Mouse (Mus musculus) hindbrain, postnatal 0 days (tissue): ENCODE measurements at regions not wholly inside any gene's neighbourhood (a gene's known extent, or its start where the extent isn't known, plus 50 kb on each side); places are given as distances from the start of the nearest gene placed in this dataset.

Experiments used
- ATAC-seq: fragments of 200-750 bp; cut with Nextera tagmentation; 2 replicates; pipeline ENCODE4 v1.8.0; 2017; ENCODE audit warnings: mild to moderate bottlenecking, moderate TSS enrichment, moderate library complexity
- DNase-seq: peaks from one replicate; pipeline ENCODE4 v3.0.0-alpha.2; 2015; ENCODE audit warnings: low spot score
- H3K27ac ChIP-seq: fragments of 300-500 bp; sonication (generic); 2 replicates; pipeline ENCODE4 v1.5.1; 2014; ENCODE audit warnings: mild to moderate bottlenecking
- H3K27me3 ChIP-seq: fragments of 300-500 bp; sonication (generic); 2 replicates; pipeline ENCODE4 v1.6.1; 2014; ENCODE audit warnings: low read length, mixed read lengths; ENCODE audit not compliant: insufficient read depth
- H3K36me3 ChIP-seq: fragments of 300-500 bp; sonication (generic); 2 replicates; pipeline ENCODE4 v1.6.1; 2014; ENCODE audit warnings: low read length, mixed read lengths; ENCODE audit not compliant: insufficient read depth
- H3K4me1 ChIP-seq: fragments of 300-500 bp; sonication (generic); 2 replicates; pipeline ENCODE4 v1.6.1; 2014; ENCODE audit warnings: antibody characterized with exemption, low read length, mixed read lengths; ENCODE audit not compliant: insufficient read depth
- H3K4me2 ChIP-seq: fragments of 300-500 bp; sonication (generic); 2 replicates; pipeline ENCODE4 v1.6.1; 2014; ENCODE audit warnings: low read depth, mild to moderate bottlenecking, low read length, moderate library complexity, mixed read lengths
- H3K4me3 ChIP-seq: fragments of 300-500 bp; sonication (generic); 2 replicates; pipeline ENCODE4 v1.5.1; 2014; ENCODE audit warnings: low read length
- H3K9ac ChIP-seq: fragments of 300-500 bp; sonication (generic); replicated peaks from 2 replicates; pipeline ENCODE4 v1.6.1; 2014; ENCODE audit warnings: mild to moderate bottlenecking, low read length, moderate library complexity, mixed read lengths
- H3K9me3 ChIP-seq: fragments of 300-500 bp; sonication (generic); 2 replicates; pipeline ENCODE4 v1.6.1; 2016; ENCODE audit warnings: low read length, mixed read lengths
- CTCF ChIP-seq: IDR thresholded peaks from 2 replicates; pipeline ENCODE4 v1.5.1; 2016; ENCODE audit warnings: antibody characterized with exemption, control low read depth, low read depth
- WGBS: fragments of 180-500 bp; shearing (Covaris S2); extraction: QIAGEN DNeasy Blood & Tissue Kit; methylation state at CpG from one replicate; pipeline ENCODE4 v1.1.7; 2014; 5-methylcytosine and 5-hydroxymethylcytosine counted together

- no peak for ATAC-seq
- DNase-seq: no peak
- H3K4me2 ChIP-seq: no peak overlapping the region
- TF ChIP-seq CTCF: no peak
- H3K9me3 ChIP-seq: no peaks in the 10 kb centered on the region
- H3K27ac ChIP-seq: no peak overlapping the region
- WGBS: 79% methylated on average over 2 of the region's 2 CpGs
- H3K27me3 ChIP-seq: no peaks in the 10 kb centered on the region
- H3K9ac ChIP-seq: no peak overlapping the region
- no peak overlapping the region for H3K4me3 ChIP-seq
- no peaks in the 10 kb centered on the region for H3K36me3 ChIP-seq
- no peaks in the 10 kb centered on the region for H3K4me1 ChIP-seq
Observed at GRCm38 (mm10) chr15:56346111-56346510, 1131.3 kb downstream of the Slc22a22 start.

- Histone ChIP-seq H3K9me3 (no peaks in the 10 kb centered on the region), H3K36me3 (no peaks in the 10 kb centered on the region), H3K4me1 (no peaks in the 10 kb centered on the region), H3K9ac (no peak overlapping the region), H3K4me2 (no peak overlapping the region), H3K27ac (no peak overlapping the region), H3K4me3 (no peak overlapping the region), H3K27me3 (no peaks in the 10 kb centered on the region)
- ATAC-seq (no peak), DNase-seq (no peak)
- 92% methylated on average over 2 of the region's 2 CpGs for WGBS
- no peak for TF ChIP-seq CTCF
Observed at GRCm38 (mm10) chr15:56344973-56345372, 1132.5 kb downstream of the Slc22a22 start.

GRCm38 (mm10) chr15:56344304-56344932 is 1133.0 kb downstream of the Slc22a22 start:
- 32% methylated on average over 4 of the region's 4 CpGs for WGBS
- ATAC-seq (peak; percentile 84), DNase-seq (peak; percentile 53)
- Histone ChIP-seq H3K9me3 (no peaks in the 10 kb centered on the region), H3K4me3 (no peak overlapping the region), H3K4me2 (no peak overlapping the region), H3K27ac (no peak overlapping the region), H3K36me3 (no peaks in the 10 kb centered on the region), H3K9ac (no peak overlapping the region), H3K27me3 (no peaks in the 10 kb centered on the region), H3K4me1 (no peaks in the 10 kb centered on the region)
- TF ChIP-seq CTCF: peak; percentile 65

- no peaks in the 10 kb centered on the region for H3K9me3 ChIP-seq
- no peak overlapping the region for H3K27ac ChIP-seq
- no peak overlapping the region for H3K4me3 ChIP-seq
- no peak for TF ChIP-seq CTCF
- H3K27me3 ChIP-seq: no peaks in the 10 kb centered on the region
- ATAC-seq (no peak), DNase-seq (no peak)
- no peak overlapping the region for H3K9ac ChIP-seq
- no peaks in the 10 kb centered on the region for H3K36me3 ChIP-seq
- WGBS: 49% methylated on average over 5 of the region's 5 CpGs
- H3K4me2 ChIP-seq: no peak overlapping the region
- no peaks in the 10 kb centered on the region for H3K4me1 ChIP-seq
Observed at GRCm38 (mm10) chr15:56337879-56338278, 1139.5 kb downstream of the Slc22a22 start.

GRCm38 (mm10) chr15:56336449-56336848 is 1141.0 kb downstream of the Slc22a22 start:
- Histone ChIP-seq H3K9ac (no peak overlapping the region), H3K9me3 (no peaks in the 10 kb centered on the region), H3K4me2 (no peak overlapping the region), H3K27ac (no peak overlapping the region), H3K4me1 (no peaks in the 10 kb centered on the region), H3K27me3 (no peaks in the 10 kb centered on the region), H3K4me3 (no peak overlapping the region), H3K36me3 (no peaks in the 10 kb centered on the region)
- 56% methylated on average over 5 of the region's 5 CpGs for WGBS
- no peak for ATAC-seq
- TF ChIP-seq CTCF: peak; percentile 91
- DNase-seq: peak; percentile 79

- Histone ChIP-seq H3K4me3 (no peak overlapping the region), H3K4me2 (no peak overlapping the region), H3K27me3 (no peaks in the 10 kb centered on the region), H3K9ac (no peak overlapping the region), H3K27ac (no peak overlapping the region), H3K4me1 (no peaks in the 10 kb centered on the region), H3K36me3 (no peaks in the 10 kb centered on the region), H3K9me3 (no peaks in the 10 kb centered on the region)
- WGBS: 92% methylated on average over 2 of the region's 2 CpGs
- TF ChIP-seq CTCF: no peak
- no peak for DNase-seq
- no peak for ATAC-seq
Observed at GRCm38 (mm10) chr15:56335011-56335410, 1142.4 kb downstream of the Slc22a22 start.

- Histone ChIP-seq H3K4me1 (no peaks in the 10 kb centered on the region), H3K9ac (no peak overlapping the region), H3K36me3 (no peaks in the 10 kb centered on the region), H3K4me2 (no peak overlapping the region), H3K9me3 (no peaks in the 10 kb centered on the region), H3K27ac (no peak overlapping the region), H3K27me3 (no peaks in the 10 kb centered on the region), H3K4me3 (no peak overlapping the region)
- TF ChIP-seq CTCF: no peak
- DNase-seq: no peak
- no peak for ATAC-seq
Observed at GRCm38 (mm10) chr15:56320501-56320900, 1156.9 kb downstream of the Slc22a22 start.
